Mouse (Mus musculus) MEL (cell line): ENCODE measurements around the gene Acvr2b. TPM values are rescaled to one million over a fixed set of nuclear protein-coding genes. Genes with fewer than 3 reads are reported as not detected.

Experiments
- DNase-seq: peaks from one replicate; pipeline ENCODE4 v3.0.0; 2011; ENCODE audit warnings: low read depth, low spot score
- H3K27ac ChIP-seq: 2 replicates; pipeline ENCODE4 v1.5.1; 2012; ENCODE audit warnings: low read depth, mild to moderate bottlenecking, control low read depth, low read length, moderate library complexity; ENCODE audit not compliant: control insufficient read depth
- H3K27me3 ChIP-seq, 2 experiments: fragments of 150-350 bp in 1 of 2; sonication (generic) in 1 of 2; 2 replicates each; pipeline ENCODE4 v1.6.1; 2012; ENCODE audit warnings: low read length in 2 of 2, mild to moderate bottlenecking in 2 of 2, improper control_type of control experiment in 1 of 2, moderate library complexity in 1 of 2; ENCODE audit not compliant: insufficient read depth in 2 of 2, control insufficient read depth in 1 of 2
- H3K36me3 ChIP-seq, 2 experiments: 2 replicates each; pipeline ENCODE4 v1.6.1; 2012 to 2014; ENCODE audit warnings: low read length in 2 of 2, improper control_type of control experiment in 1 of 2, inconsistent platforms in 1 of 2, mild to moderate bottlenecking in 1 of 2; ENCODE audit not compliant: insufficient read depth in 2 of 2, control insufficient read depth in 1 of 2
- H3K4me1 ChIP-seq, 2 experiments: fragments of 150-350 bp in 1 of 2; sonication (generic) in 1 of 2; 2 replicates each; pipeline ENCODE4 v1.6.1; 2012; ENCODE audit warnings: low read length in 2 of 2, improper control_type of control experiment in 1 of 2, mild to moderate bottlenecking in 1 of 2; ENCODE audit not compliant: insufficient read depth in 2 of 2, control insufficient read depth in 1 of 2
- H3K4me3 ChIP-seq, 2 experiments: fragments of 150-350 bp in 1 of 2; sonication (generic) in 1 of 2; 2 replicates each; pipeline ENCODE4 v1.5.1; 2012; ENCODE audit warnings: low read depth in 2 of 2, low read length in 2 of 2, mild to moderate bottlenecking in 2 of 2, moderate library complexity in 2 of 2, control low read depth in 1 of 2, improper control_type of control experiment in 1 of 2; ENCODE audit not compliant: control insufficient read depth in 1 of 2, insufficient read depth in 1 of 2
- H3K79me2 ChIP-seq: 2 replicates; pipeline ENCODE4 v1.6.1; 2012; ENCODE audit warnings: mild to moderate bottlenecking, low read length, moderate library complexity; ENCODE audit not compliant: control insufficient read depth, poor library complexity, insufficient read depth
- H3K9ac ChIP-seq: 2 replicates; pipeline ENCODE4 v1.6.1; 2012; ENCODE audit warnings: low read depth, mild to moderate bottlenecking, control low read depth, low read length, moderate library complexity; ENCODE audit not compliant: control insufficient read depth, poor library complexity, severe bottlenecking
- H3K9me3 ChIP-seq: fragments of 150-350 bp; sonication (generic); replicated peaks from 2 replicates; pipeline ENCODE4 v1.6.1; 2012; ENCODE audit warnings: mild to moderate bottlenecking, low read length, improper control_type of control experiment, moderate library complexity; ENCODE audit not compliant: insufficient read depth
- BHLHE40 ChIP-seq: IDR thresholded peaks from 2 replicates; pipeline ENCODE4 v1.6.1; 2012; ENCODE audit warnings: low read depth, mild to moderate bottlenecking, inconsistent platforms, low read length, improper control_type of control experiment, borderline replicate concordance
- CTCF ChIP-seq, 3 experiments: IDR thresholded peaks in 2 of 3; conservative IDR thresholded peaks in 1 of 3; 2 replicates each; pipeline ENCODE4 v1.5.1; 2011 to 2012; ENCODE audit warnings: low read length in 3 of 3, low read depth in 2 of 3, mild to moderate bottlenecking in 2 of 3, improper control_type of control experiment in 1 of 3, inconsistent platforms in 1 of 3, mixed read lengths in 1 of 3, moderate library complexity in 1 of 3; ENCODE audit not compliant: control insufficient read depth in 1 of 3, insufficient read depth in 1 of 3, poor library complexity in 1 of 3, severe bottlenecking in 1 of 3
- EP300 ChIP-seq, 2 experiments: IDR thresholded peaks; 2 replicates each; pipeline ENCODE4 v1.6.1; 2011; ENCODE audit warnings: improper control_type of control experiment in 2 of 2, low read length in 2 of 2, low read depth in 1 of 2, mild to moderate bottlenecking in 1 of 2
- GABPA ChIP-seq: IDR thresholded peaks from 2 replicates; pipeline ENCODE4 v1.6.1; 2012; ENCODE audit warnings: low read depth, mild to moderate bottlenecking, inconsistent platforms, low read length, improper control_type of control experiment, moderate library complexity
- JUND ChIP-seq: IDR thresholded peaks from 2 replicates; pipeline ENCODE4 v1.6.1; 2011; ENCODE audit warnings: low read depth, mild to moderate bottlenecking, improper control_type of control experiment, low read length
- MAFK ChIP-seq: IDR thresholded peaks from 2 replicates; pipeline ENCODE4 v1.6.1; 2011; ENCODE audit warnings: low read depth, mild to moderate bottlenecking, low read length, improper control_type of control experiment, borderline replicate concordance
- MEF2A ChIP-seq: IDR thresholded peaks from 2 replicates; pipeline ENCODE4 v1.6.1; 2014; ENCODE audit warnings: low read depth, mild to moderate bottlenecking, inconsistent platforms, low read length, improper control_type of control experiment; ENCODE audit not compliant: poor library complexity, insufficient replicate concordance, severe bottlenecking; ENCODE audit errors: extremely low read depth
- MYB ChIP-seq: IDR thresholded peaks from 2 replicates; pipeline ENCODE4 v1.6.1; 2011; ENCODE audit warnings: mild to moderate bottlenecking, low read depth, low read length, improper control_type of control experiment
- MYC ChIP-seq: IDR thresholded peaks from 2 replicates; pipeline ENCODE4 v1.6.1; 2011; ENCODE audit warnings: low read depth, mild to moderate bottlenecking, low read length, improper control_type of control experiment, moderate library complexity
- POLR2A ChIP-seq, 2 experiments: IDR thresholded peaks; 2 replicates each; pipeline ENCODE4 v1.6.1; 2011 to 2012; ENCODE audit warnings: low read length in 2 of 2, mild to moderate bottlenecking in 2 of 2, control low read depth in 1 of 2, improper control_type of control experiment in 1 of 2, low read depth in 1 of 2, moderate library complexity in 1 of 2; ENCODE audit not compliant: control insufficient read depth in 1 of 2, insufficient read depth in 1 of 2, poor library complexity in 1 of 2
- POLR2AphosphoS2 ChIP-seq: IDR thresholded peaks from 2 replicates; pipeline ENCODE4 v1.6.1; 2011; ENCODE audit warnings: low read length, improper control_type of control experiment
- POLR2AphosphoS5 ChIP-seq: IDR thresholded peaks from 2 replicates; pipeline ENCODE4 v1.6.1; 2012; ENCODE audit warnings: low read depth, borderline replicate concordance, mild to moderate bottlenecking, inconsistent platforms, low read length, moderate library complexity, mixed read lengths
- RCOR1 ChIP-seq: IDR thresholded peaks from 2 replicates; pipeline ENCODE4 v1.6.1; 2012; ENCODE audit warnings: low read depth, mild to moderate bottlenecking, inconsistent platforms, low read length, improper control_type of control experiment
- SIN3A ChIP-seq: IDR thresholded peaks from 2 replicates; pipeline ENCODE4 v1.6.1; 2012; ENCODE audit warnings: low read length, improper control_type of control experiment, inconsistent platforms
- TBP ChIP-seq: IDR thresholded peaks from 2 replicates; pipeline ENCODE4 v1.8.0; 2011; ENCODE audit warnings: low read depth, low read length, improper control_type of control experiment
- USF2 ChIP-seq, 2 experiments: IDR thresholded peaks; 2 replicates each; pipeline ENCODE4 v1.6.1; 2011 to 2012; ENCODE audit warnings: improper control_type of control experiment in 2 of 2, low read length in 2 of 2, borderline replicate concordance in 1 of 2, inconsistent platforms in 1 of 2, low read depth in 1 of 2, mild to moderate bottlenecking in 1 of 2; ENCODE audit not compliant: insufficient read depth in 1 of 2
- ZC3H11A ChIP-seq: IDR thresholded peaks from 2 replicates; pipeline ENCODE4 v1.6.1; 2012; ENCODE audit warnings: low read depth, mild to moderate bottlenecking, inconsistent platforms, low read length, improper control_type of control experiment
- ZKSCAN1 ChIP-seq: IDR thresholded peaks from 2 replicates; pipeline ENCODE4 v1.6.1; 2012; ENCODE audit warnings: low read depth, mild to moderate bottlenecking, inconsistent platforms, low read length, improper control_type of control experiment, moderate library complexity
- ZNF384 ChIP-seq: IDR thresholded peaks from 2 replicates; pipeline ENCODE4 v1.6.1; 2012; ENCODE audit warnings: low read depth, mild to moderate bottlenecking, inconsistent platforms, low read length, improper control_type of control experiment
- polyA plus RNA-seq, 2 experiments: library from polyadenylated mRNA; stranded (reverse) in 1 of 2; unstranded in 1 of 2; fragments of >175 nt in 1 of 2; fragments of >200 nt in 1 of 2; gene quantifications; 2 replicates each; pipeline versions ENCODE4 v1.2.1 to v1.2.4; 2012; ENCODE audit warnings: low replicate concordance in 2 of 2, low read depth in 1 of 2; ENCODE audit not compliant: insufficient read length in 2 of 2, insufficient read depth in 1 of 2, missing spikeins in 1 of 2
- total RNA-seq: library from RNA; depleted of rRNA; stranded (reverse); fragments of 300-350 nt; gene quantifications from 2 replicates; pipeline ENCODE4 v1.2.3, GENCODE M21; 2012

The Acvr2b gene
- total and polyA plus RNA-seq, 3 experiments: 0.81 to 1.9 TPM; not detected in 1

DNA sequence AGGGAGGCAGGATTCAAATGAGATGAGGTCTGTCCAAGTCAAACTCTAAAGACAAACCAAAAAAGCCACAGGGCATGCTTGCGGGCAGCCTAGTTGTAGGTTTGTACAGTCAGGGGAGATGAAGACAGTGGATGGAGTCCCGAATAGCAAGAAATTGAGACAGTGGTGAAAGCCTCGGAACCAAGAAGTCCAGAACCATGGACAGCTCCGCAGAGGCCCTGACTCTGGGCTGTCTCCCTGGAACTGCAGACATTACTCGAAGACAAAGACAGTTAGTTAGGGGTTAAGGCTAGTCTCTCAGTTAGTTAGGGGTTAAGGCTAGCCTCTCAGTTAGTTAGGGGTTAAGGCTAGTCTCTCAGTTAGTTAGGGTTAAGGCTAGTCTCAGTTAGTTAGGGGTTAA is 13.0 kb upstream of the Acvr2b start:
- no peak overlapping the region for H3K4me3 ChIP-seq
- no peaks in the 10 kb centered on the region for H3K27me3 ChIP-seq
- H3K9ac ChIP-seq: no peak overlapping the region
- H3K79me2 ChIP-seq: no peaks in the 10 kb centered on the region
- TF ChIP-seq RCOR1: no peak
- TF ChIP-seq SIN3A: 0 out of 2 replicates have a peak, but pooled peaks have one; percentile 17
- no peak for TF ChIP-seq BHLHE40
- TF ChIP-seq ZNF384: no peak
- TF ChIP-seq JUND: no peak
- H3K27ac ChIP-seq: no peak overlapping the region
- peak; percentile 46 for DNase-seq
- H3K36me3 ChIP-seq: no peaks in the 10 kb centered on the region
- H3K9me3 ChIP-seq: no peaks in the 10 kb centered on the region
- H3K4me1 ChIP-seq: no peaks in the 10 kb centered on the region

- no peaks in the 10 kb centered on the region for H3K79me2 ChIP-seq
- no peaks in the 10 kb centered on the region for H3K4me1 ChIP-seq
- no peak overlapping the region for H3K9ac ChIP-seq
- no peak for TF ChIP-seq POLR2AphosphoS5
- no peak for TF ChIP-seq GABPA
- no peak for TF ChIP-seq MEF2A
- no peak for TF ChIP-seq POLR2AphosphoS2
- TF ChIP-seq USF2 (IDR thresholded peaks at IDR 0.05; ENCODE audit: borderline replicate concordance in 1 of 2, insufficient read depth in 1 of 2, low read depth in 1 of 2, low read length in 2 of 2): no peak
- no peak for TF ChIP-seq CTCF (IDR thresholded peaks at IDR 0.05 in 2 of 3, conservative IDR thresholded peaks at IDR 0.05 in 1 of 3; ENCODE audit: control insufficient read depth in 1 of 3, insufficient read depth in 1 of 3, low read depth in 2 of 3, low read length in 3 of 3, poor library complexity in 1 of 3, severe bottlenecking in 1 of 3)
- TF ChIP-seq POLR2A (IDR thresholded peaks at IDR 0.05; ENCODE audit: control insufficient read depth in 1 of 2, insufficient read depth in 1 of 2, low read depth in 1 of 2, low read length in 2 of 2, poor library complexity in 1 of 2): no peak
- TF ChIP-seq MYC: no peak
- no peak for TF ChIP-seq JUND
- TF ChIP-seq ZKSCAN1: no peak
- TF ChIP-seq ZC3H11A: no peak
- TF ChIP-seq MYB: no peak
- no peak for TF ChIP-seq EP300 (IDR thresholded peaks at IDR 0.05; ENCODE audit: low read depth in 1 of 2, low read length in 2 of 2)
- no peak for TF ChIP-seq MAFK
- no peak for TF ChIP-seq TBP
- H3K27me3 ChIP-seq: no peaks in the 10 kb centered on the region
- no peak overlapping the region for H3K4me3 ChIP-seq
- no peaks in the 10 kb centered on the region for H3K36me3 ChIP-seq
- H3K9me3 ChIP-seq: no peaks in the 10 kb centered on the region
- H3K27ac ChIP-seq: no peak overlapping the region
- no peak for DNase-seq
Measured at GRCm38 (mm10) chr9:119390214-119390613, 11.7 kb upstream of the Acvr2b start.
